Mouse (Mus musculus) kidney, postnatal 25 days (tissue): ENCODE measurements around the gene Dctpp1.

Source experiments
- DNase-seq, 2 experiments: peaks; one replicate each; pipeline ENCODE4 v3.0.0; 2021; ENCODE audit warnings: mixed read lengths in 2 of 2

The Dctpp1 gene

DNA sequence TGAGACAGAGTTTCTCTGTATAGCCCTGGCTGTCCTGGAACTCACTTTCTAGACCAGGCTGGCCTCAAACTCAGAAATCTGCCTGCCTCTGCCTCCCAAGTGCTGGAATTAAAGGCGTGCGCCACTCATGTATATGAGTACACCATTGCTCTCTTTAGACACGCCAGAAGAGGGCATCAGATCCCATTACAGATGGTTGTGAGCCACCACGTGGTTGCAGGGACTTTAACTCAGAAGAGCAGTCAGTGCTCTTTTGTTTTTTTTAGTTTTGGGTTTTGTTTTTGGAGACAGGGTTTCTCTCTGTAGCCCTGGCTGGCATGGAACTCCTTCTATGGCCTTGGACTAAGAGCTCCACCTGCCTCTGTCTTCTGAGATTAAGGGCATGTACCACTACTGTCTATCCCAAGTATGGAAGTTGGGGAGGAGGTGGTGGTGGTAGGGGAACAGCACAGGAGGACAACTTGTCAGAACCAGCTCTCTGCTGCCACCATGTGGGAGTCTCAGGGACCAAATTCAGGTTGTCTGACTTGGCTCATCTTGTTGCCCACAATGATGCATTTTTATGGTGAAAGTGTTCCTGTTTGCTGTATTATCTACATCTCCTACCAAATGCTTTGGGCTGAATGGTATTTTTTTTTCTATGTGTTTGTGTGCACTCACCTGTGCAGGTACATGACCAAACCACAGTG, 31.8 kb downstream of the Dctpp1 start:
- peak; percentile 85 to 91 for DNase-seq

DNA sequence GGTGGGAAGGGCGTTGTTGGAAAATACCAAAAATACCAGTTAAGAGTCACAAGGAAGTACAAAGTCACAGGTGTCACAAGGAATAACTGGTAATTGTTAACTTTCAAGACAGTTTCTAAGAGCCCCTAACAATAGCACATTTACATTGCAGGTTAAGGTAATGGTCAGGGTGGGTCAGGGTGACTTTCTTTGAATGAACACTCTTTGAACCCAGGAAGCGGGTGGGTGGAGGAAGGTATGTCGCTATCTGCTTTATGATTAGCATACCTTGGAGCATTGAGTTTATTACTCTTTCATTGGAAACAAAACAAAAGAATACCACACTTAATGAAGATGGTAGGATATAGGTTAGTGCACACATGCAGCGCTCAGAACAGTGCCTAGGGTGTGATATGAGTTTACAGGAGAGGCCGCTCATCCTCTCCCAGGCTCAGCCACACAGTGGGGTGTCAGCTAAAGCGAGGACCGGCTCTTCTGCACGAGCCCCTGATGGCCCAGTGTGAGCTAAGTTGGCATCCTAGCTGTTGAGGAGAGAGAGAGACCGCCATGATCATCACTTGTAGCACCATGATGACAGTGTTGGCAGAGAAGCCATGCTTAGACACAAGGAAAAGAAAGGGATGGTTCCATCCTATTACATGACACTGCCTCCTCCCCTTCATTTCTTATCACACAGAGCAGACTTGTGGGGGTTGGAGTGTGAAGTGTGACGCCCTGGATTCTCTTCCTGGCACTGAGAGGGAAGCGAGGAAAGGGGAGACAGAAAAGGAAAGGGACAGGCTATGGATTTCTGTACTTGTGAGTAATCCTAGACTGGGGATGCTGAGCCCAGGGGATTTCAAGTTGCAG, 35.1 kb downstream of the Dctpp1 start:
- no peak for DNase-seq

DNA sequence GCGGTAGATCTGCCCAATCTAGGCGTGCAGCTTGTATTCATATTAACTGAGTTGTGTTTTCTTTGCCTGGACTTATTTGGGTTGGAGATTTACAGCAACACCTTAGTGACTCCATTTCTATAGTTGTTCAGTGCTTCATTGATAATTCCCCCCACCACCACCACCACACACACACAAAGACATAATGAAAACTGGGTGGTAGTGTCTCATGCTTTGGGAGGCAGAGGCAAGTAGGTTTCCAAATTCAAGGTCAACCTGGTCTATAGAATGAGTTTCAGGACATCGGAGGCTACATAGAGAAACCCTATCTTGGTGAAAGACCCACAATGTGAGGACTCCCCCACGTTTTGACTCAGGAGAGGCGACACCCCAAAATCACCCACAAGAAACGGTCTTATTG, 35.9 kb downstream of the Dctpp1 start:
- no peak for DNase-seq

DNA sequence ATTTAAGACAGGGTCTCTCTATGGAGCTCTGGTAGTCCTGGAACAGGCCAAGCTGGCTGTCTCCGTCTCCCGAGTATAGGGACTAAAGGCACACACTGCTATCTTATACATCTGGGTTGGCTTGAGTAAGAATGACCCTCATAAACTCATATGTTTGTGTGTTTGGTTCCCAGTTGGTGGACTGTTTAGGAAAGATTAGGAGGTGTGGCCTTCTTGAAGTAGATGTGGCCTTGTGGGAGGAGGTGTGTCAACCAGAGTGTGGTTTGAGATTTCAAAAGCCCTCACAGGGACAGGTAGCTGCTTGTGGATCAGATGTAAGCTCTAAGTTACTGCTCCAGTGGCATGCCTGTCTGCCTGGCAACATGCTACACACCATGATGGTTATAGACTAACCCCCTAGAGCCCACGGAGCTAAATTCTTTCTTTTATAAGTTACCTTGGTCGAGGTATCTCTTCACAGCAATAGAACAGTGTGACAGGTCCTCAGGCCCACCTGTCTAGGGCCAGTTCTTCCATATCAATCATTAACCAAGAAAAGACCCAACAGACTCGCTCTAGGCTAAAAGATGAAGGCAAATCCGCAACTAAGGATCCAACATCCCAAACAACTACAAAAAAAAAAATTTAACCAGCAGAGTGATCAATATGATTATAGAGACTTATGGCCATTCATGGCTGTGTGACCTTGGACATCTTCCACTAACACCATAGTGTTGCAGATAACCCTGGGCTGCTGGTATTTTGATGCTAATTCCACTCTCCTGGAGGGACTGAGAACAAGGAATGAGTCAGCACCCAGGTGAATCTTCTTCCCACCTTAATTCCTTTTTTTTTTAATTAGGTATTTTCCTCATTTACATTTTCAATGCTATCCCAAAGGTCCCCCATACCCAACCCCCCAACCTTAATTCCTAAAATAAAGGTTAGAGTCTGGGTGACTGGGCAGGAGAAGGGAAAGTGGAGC, 36.7 kb downstream of the Dctpp1 start:
- no peak for DNase-seq

DNA sequence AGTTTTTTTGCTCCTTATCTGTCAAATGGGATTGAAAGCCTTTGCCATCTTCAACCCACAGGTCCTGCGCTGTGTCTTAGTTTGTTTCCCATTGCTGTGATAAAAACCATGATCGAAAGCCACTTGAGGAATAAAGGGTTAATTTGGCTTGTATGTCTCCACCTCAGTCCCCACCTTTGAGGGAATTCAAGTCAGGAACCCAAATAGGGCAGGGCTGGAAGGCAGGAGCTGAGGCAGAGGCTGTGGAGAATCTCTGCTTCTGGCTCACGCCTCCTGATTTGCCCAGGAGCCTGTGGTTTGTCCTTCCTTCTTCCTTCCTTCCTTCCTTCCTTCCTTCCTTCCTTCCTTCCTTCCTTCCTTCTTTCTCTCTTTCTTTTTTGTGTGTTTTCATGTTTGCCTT, 37.4 kb downstream of the Dctpp1 start:
- no peak for DNase-seq

DNA sequence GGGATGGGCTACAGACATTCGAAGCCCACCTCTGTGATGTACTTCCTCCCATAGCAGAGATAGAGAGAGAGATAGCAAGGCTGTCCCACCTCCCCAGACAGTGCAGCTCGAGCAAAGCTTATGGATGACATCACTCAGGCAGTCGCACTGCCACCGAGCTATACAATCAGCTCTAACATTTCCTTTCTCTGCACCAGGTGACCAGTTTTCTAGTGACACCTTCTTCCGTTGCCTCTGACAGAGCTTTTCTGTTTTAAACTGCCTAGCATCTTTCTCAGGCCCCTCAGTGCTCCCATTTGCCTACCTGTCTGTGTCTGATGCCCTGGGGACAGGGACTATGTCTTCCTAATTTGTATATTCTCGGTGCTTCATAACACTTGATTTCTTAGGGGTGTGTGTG, 40.1 kb downstream of the Dctpp1 start:
- no peak for DNase-seq

DNA sequence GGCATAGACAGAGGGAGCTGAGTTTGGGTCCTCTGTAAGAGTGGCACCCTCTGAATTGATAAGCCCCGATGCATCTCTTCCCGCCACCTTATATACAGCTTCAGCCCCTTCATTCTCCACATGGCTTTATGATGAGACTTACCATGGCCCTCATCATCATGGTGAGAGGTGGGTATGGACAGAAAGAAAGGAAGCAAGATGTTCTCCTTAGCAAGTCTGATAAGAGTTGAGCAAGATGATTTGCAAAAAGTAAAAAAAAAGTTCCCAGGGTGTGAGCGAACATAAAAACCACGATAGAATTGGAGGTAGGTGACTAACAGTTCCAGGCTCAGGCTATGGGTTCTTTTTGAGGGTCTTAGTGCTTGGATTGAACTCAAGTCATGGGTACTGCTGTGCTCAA, 41.8 kb downstream of the Dctpp1 start:
- DNase-seq: no peak

DNA sequence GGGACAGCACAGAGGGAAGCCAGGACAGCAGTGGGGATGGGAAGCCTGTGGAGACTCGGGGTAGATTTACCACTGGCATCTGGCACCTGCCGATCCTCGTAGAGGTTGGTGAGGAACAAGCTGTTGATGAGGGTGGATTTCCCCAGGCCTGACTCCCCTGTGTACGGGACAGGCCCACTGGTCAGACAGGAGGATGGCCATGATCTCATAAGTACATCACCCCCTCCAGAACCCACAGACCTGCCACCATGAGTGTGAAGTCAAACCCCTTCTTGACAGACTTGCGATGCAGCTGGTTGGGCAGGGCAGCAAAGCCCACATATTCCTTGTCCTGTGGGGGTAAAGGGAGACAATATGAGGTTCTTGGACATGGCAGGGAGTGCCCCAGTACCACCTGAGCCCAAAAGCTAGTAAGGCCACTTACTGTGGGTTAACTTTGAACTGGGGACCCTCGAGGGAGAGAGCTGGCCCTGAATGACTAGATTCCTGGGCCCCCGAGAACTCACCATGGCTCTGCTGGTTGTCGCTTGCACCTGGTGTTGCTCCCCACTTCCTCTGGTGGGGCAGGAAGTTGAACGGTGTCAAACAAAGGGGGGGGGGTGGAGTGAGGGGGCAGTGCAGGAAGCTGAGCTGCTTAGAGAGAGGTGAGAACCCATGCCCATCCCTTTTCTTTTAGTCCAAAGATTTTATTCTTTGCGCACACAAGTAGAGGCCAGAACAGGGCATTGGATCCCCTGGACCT, 42.4 kb downstream of the Dctpp1 start:
- DNase-seq: no peak

DNA sequence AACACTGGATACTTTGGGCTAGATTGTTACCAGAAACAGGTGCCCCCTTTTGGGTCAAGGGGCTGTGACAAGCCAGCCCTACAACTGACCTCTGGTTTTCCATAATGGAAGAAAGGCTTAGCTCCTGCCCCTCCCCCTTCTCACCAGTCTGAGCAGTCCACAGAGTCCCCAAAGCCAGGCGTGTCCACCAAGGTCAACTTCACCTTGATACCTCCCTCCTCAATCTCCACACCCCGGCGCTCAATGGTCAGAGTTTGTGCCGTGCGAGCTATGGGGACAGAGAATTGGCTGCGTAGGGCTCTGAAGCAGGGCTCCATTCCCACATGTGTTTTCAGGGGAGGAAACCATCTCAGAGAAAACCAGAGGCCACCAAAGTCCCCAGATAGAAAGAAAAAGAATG, 43.0 kb downstream of the Dctpp1 start:
- no peak for DNase-seq

DNA sequence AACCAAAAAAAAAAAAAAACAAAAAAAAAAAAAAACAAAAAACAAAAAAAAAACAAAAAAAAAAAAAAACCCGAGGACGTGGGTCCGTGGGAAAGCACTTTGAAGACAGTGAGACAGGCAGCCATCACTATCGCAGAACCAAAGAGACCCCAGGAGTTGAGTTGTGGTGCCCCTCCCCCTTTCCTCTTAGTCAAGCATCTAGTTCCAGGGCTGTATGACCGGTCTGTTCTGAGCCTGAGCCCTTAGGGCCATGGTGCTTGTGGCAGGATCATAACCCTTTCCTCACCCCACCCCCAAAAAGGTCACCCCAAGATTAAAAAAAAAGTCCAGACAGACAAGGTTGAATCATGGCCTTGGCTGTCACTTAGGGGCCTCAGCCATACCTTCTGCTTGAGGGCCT, 44.2 kb downstream of the Dctpp1 start:
- DNase-seq: no peak

DNA sequence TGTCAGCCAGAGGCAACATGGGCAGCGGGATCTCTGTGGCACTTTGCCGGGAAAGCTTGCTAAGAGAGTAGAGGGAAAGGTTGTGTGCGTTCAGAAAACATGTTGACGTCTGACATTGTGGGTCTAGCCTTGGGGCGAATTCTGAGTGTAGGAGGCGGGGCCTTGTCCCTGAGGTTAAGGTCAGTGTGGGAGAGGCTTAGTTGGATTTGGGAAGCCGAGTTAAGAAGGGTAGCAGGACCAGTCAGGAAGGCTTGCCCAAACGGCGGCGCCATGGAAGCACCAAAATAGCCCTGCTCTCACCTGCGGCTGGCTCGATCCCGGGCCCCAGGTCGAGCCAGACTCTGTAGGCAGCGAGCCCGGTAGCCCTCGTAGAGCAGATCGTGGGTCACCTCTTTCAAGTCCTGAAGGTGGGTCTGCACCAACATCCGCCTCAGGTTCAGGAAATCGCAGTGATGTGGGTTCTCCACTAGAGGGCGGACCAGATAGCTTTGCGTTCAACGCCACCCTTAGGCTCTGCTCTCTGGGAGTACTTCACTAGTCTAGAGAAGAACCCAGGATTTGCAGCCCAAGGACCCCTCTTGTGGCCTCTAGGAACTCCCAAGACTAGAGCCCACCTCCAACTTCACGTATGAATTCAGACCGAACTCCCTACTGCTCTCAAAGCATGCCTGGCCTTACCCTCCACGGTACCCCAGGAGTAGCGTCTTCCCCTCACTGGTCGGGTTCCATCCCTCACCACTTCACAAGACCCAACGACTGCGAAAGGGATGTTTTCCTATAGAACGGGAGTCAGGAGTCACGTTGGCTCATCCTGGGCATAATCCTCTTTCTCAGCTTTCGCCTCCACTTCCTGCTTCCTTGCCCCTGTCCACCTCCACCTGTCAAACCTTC, 45.3 kb downstream of the Dctpp1 start:
- DNase-seq: peak; percentile 67 to 82

DNA sequence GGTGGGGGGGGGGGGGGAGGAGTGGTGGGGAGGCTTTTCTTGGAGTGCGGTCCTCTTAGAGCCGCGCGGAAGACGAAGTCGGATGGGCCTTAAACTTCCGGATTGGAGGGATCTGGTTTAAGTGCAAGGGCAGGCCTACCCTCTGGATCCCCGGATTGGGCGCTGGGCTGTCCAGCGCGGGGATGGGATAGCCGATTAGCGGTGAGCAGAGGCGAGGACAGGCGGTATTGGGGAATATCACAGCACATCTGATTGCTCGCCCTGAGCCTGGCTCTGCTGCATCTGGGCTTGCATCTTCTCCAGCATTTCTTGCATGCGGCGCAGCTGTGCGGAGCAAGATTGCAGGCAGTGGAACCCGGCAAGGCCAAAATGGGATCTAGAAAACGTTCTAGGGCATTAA, 46.0 kb downstream of the Dctpp1 start:
- DNase-seq: no peak

DNA sequence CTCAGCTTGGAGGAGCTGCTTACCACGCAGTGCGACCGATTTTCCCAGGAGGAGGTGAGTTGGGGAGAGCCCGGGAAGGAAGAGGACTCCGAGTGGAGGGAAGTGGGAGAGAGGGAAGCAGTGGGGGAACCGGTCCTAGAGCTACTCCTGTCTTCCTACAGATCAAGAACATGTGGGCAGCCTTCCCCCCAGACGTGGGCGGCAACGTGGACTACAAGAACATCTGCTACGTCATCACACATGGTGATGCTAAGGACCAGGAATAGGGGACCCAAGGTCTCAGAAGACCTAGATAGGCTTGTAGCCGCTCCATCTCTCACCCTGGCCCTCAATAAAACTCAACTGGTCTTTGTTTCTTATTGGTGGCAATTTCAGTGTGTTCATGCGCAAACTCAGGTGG, 46.6 kb downstream of the Dctpp1 start:
- no peak for DNase-seq

DNA sequence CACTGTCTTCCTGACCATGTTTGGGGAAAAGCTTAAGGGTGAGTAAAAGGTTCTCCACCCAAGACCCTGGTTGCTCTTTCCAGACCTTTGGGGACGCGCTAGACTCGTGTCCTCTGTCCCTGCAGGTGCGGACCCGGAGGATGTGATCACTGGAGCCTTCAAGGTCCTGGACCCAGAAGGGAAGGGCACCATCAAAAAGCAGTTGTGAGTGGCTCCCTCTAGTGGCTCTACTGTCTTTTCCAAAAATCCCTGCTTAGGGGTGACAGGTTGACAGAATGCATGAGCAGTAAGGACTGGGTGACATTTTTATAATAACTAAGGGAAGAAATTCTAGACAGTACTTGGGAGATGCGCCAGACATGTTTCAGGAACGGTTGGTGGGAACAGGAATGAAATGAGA, 47.0 kb downstream of the Dctpp1 start:
- peak in 1 of 2 experiments; percentile 65 for DNase-seq

DNA sequence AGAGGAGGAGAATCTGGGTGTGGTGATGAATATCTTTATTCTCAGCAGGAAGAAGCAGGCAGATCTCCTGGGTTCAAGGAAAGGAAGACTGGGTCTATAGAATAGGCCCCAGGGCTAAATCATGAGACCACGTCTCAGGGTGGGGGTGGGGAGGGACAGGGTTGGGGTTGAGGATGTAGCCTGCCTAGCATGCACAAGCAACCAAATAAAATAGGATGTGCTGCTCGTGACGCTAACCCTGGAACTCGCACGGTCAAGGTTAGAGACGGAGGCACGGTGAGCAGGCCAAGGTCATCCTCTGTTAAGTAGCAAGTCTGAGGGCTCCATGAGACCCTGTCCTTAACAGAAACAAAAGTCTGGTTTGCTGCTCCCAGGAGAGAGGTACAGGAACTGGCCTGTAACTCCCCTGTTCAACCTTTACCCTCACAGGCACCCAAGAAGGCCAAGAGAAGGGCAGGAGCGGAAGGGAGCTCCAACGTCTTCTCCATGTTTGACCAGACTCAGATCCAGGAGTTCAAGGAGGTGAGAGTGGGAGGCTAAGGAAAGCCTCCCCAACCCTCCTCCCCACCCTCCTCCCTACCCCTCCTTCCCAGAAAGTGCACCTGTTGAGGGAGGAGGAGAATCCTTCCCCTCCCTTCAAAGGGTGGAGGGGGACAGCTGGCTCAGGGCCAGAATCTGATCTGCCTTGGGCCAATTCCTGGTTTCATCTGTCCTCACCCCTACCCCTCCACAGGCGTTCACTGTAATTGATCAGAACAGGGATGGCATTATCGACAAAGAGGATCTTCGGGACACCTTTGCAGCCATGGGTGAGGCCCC, 47.9 kb downstream of the Dctpp1 start:
- DNase-seq: no peak

DNA sequence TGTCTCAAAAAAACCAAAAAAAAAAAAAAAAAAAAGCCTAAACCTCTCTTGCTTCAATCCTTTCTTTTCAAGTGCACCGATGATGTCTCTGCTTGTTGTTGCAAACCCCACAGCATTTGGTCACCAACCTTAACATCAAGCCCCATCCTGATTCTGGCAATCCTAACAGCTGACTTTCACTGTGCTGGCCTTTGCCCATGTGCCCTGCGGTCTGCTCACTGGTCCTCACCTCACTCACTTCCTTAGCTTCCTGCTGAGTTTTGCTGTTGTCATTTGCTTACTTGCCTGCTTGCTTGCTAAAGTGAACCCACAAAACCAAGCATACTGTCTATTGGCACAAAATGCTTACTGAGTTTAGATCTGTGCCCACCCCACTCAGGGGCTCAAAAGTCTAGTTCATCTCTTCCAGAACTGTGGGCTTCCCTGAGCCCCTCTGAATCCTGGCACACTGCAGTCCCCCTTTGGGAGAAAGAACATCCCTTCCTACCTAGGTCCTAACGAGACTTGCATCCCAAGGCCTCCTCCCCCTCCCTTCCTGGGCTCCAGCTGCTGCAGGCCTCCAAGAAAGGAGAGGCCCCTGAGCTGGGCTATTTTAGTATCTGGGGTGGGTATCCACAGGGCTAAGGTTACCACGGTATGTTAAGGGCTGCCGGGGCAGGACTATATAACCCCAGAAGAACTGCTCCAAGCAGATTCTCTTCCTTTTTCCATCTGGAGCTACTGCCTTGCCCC, 49.3 kb downstream of the Dctpp1 start:
- no peak for DNase-seq

DNA sequence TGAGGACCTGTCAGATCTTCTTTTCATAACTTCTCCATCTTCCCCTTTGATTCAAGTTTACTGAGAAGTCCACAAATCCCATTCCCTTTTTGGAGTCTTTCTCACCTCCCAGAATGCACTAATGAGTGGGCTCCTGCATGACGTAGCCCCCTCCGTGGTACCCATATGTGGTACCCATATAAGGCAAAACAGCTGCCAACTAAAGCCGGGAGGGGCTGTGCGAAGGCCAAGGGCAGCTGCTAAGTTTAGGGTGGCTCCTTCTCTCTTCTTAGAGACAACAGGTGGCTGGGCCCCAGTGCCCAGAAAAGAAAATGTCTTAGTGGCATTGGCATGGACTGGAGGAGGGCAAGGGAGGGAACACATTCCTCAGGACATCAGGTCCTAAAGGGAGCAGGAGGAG, 50.2 kb downstream of the Dctpp1 start:
- DNase-seq: no peak

DNA sequence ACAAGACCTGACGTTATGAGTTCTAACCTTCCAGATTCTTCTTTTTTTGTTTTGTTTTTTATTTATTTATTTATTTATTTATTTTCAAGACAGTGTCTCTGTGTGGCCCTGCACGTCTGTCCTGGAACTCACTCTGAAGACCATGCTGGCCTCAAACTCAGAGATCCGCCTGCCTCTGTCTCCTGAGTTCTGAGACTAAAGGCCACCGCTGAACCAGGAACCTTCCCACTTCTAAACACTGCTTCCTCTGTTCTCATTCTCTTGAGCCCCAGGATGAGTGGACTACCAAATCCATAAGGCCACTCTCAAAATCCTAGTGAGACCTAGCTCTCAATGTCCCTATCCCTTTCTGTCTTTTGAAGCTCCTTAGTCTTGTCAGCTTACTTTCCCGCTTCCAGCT, 50.7 kb downstream of the Dctpp1 start:
- DNase-seq: no peak

DNA sequence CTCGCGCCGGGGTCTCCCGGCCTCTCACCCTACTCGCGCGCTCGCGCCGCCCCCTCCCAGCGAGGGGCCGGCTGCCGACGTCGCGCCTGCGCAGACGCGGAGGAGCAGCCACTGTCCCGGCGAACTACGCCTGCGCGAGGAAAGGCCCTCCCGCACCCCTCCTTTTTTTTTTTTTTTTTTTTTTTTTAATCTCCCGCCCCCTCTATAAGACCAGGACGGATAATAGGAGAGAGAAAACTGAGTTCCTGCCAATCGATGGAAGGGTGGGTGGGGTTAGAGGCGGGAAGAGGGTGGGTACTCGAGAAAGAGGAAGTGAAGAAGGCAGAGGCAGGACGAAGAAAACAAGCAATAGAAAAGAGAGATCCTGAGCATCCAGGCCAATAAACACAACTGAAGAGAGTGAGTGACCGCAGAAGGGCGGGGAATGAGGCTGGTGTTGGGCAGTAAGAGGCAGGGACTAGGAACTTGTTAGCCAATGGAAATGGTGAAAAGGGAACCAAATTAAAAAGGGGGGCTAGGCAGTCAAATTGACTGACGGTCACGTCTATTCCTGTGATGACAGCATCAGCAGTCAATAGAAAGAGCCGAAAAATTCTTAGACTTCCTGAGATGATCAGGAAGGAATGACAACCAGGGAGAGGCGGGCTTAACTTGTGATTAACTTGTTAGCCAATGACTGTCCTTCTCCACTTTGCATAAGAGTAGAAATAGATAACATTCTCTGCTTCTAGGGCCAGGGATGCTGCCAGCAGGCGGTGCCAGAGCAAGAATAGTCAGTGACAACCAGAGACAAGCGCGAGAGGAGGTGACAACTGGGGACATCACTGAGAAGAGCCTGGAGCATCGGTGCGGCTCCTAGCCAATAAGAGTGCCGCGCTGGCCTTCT, 51.7 kb downstream of the Dctpp1 start, which contains the start of gene Mylpf:
TSS of gene Mylpf (plus strand) at position 338 of the 886 bp plus-strand sequence.
- peak; percentile 94 to 98 for DNase-seq
